Mouse (Mus musculus) adipocyte (in vitro differentiated cells): ENCODE measurements at regions not wholly inside any gene's neighbourhood (a gene's known extent, or its start where the extent isn't known, plus 50 kb on each side); places are given as distances from the start of the nearest gene placed in this dataset.

Experiments
- DNase-seq: peaks from one replicate; pipeline ENCODE4 v3.0.0-alpha.2; 2016; ENCODE audit warnings: low spot score

DNA sequence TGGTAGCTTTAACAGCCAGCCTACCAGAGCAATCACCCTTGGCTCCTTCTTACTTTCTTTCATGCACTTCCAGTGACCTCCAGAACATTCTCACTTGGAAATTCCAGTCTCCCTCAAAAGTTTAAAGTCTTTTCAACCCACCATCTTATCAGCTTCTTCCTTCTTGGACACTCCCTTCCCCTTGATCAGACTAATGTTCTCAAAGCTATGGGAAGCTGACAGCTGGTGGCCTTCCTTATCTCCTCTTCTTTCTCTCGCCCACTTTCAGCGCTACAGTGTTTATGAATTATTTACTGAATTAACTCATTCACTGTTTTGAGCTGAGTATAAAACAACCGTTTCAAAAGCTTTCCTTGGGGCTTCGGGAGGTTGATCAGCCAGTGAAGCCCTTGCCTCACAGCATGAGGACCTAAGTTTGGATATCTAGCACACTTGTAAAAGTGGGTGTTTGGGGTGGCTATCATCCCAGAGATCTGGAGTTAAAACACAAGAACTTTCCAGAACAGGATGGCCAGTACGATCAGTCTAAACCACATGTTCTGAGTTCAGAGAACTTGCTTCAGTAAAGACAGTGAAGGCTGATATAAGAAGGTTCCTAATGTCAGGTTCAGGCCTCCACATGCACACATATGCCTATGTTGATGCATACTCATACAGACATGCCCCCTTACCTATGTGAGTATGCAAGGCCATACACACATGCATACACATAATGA, 59.7 kb upstream of the Ikzf2 start:
- no peak for DNase-seq

DNA sequence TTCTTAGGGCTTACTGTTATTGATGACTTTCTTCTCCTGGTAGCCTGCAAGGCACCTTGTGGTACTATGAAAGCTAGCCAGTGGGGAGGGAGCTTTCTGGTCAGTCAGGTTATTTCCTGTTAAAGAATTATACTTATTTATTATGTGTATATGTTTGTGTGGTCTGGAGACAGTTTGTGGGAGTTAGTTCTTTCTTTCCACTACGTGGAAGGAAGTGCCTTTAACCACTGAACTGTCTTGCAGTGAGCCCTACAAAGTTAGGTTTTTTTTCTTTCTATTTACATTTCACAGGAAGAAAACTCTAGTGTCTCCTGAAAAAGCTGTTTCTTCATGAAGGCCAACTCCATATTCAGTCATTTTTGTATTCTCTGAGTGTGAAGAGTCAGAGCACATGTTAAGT, 65.7 kb upstream of the Ikzf2 start:
- DNase-seq = no peak

DNA sequence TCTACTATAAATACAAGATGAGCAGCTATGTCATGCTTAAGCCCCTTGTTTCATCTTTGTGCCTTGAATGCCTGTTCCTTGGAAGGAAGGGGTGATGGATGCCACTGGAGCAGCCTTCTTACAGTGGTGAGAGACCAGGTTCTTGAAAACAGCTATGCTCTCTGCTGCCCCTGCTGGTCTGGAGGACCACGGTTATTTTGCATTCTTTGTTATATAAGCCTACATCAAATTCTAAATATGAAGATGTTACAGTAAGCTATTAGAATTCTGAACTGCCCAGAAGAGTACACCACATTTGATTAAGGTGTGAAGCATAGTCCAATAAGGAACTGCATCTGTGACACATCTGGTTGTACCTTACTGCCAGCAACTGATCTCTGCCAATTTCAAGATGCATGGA, 69.1 kb upstream of the Spag16 start:
- DNase-seq = no peak

DNA sequence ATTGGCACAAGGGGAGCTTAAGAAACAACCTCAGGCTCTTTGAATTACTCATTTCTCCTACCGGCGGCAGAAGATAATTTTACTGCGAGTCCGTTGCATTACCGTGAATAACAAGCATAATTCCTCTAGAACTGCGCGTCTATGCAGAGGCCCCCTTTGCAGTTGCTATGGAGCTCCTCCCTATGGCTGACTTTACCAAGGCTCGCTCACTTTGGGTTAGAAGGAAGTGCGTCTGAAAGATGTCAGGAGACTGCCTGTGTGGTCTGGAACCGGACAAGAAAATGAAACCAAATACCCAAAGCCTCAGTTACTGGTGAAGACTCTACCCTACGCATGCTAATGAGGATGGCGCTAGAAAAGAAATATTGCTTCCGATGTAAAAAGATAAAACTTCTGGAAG, 67.2 kb upstream of the Spag16 start:
- no peak for DNase-seq

DNA sequence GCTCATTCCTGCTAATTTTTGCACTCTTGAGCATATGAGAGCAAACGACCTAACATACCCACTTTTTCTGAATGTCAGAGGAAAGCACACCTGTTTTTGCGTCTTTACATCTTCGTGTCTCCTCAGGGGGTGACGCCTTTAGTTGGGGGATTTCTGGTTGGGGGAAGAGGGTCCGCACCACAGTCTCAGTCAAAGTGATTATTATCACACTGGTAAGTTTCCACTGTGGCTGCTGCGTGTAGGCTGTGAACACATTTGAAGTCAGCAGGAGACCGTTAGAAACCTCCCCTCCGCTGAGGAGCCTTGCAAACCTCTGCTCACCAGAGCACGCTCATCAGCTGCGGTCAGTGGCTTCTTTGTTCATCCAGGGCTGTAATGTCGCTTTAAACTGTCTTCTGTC, 58.1 kb upstream of the Spag16 start:
- DNase-seq = no peak

DNA sequence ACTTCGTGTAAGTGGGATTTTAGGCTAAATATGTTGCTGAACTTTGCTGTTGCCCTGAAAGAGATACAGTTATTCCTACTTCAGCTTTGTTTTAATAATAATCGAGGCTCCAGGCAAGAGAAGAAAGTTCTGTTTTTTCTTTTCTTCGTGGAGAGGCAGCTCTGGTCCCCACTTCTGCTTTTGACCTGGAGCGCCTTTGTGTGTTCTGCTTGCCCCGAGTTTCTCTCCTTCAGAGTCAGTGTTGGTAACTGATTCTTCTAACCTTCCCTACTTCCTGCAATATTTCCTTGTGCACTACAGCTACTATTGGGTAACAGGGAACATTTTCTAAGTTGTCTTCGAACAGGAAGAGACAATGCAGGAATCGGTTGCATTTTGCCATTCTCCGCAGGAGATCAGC, 56.6 kb upstream of the Spag16 start:
- no peak for DNase-seq

DNA sequence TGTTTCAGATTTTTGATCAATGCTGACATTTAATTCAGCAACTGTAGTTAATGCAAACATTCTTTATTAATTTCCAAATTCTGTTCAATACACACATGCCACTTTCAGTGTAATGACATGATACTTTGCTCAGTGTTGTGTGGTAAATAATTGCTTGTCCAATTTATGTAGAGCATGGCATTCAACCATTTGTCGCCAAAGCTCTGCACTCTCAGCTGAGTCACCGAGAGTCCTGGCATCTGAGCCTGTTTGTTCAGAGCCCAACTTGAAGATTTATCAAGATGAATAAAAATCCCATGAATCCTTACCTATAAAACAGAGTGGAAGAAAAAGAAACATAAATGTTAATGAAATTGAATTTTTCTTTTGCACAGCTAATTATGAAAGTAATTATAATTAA, 55.3 kb upstream of the Spag16 start:
- DNase-seq = no peak

DNA sequence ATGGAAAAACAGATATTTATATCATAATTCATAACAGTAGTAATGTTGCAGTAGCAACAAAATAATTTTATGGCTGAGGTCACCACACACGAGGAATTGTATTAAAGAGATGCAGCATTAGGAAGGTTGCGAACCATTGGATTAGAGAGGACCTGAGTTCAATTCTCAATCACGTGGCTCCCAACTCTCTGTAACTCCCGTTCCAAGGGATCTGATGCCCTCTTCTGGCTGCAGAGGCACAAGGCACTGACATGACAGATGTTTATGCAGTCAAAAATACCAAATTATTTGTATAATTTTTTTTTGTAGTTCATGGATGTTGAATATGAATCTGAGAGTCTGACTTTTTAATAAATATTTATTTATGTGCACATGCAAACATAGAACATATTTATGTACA, 51.2 kb upstream of the Spag16 start:
- peak; percentile 10 for DNase-seq
